Mouse (Mus musculus) hindbrain, embryonic 14.5 days (tissue): ENCODE data around the gene Csrnp3. TPM values are rescaled to one million over a fixed set of nuclear protein-coding genes. Genes with fewer than 3 reads are reported as not detected.

Source experiments
- ATAC-seq: fragments of 200-750 bp; cut with Nextera tagmentation; 2 replicates; pipeline ENCODE4 v1.8.0; 2017; ENCODE audit warnings: moderate number of reproducible peaks, mild to moderate bottlenecking, moderate TSS enrichment, moderate library complexity; ENCODE audit not compliant: low FRiP score
- DNase-seq: peaks from one replicate; pipeline ENCODE4 v3.0.0-alpha.2; 2015; ENCODE audit warnings: low spot score
- H3K27ac ChIP-seq: fragments of 300-500 bp; sonication (generic); 2 replicates; pipeline ENCODE4 v1.5.1; 2014; ENCODE audit warnings: mild to moderate bottlenecking, moderate library complexity
- H3K27me3 ChIP-seq: fragments of 300-500 bp; sonication (generic); 2 replicates; pipeline ENCODE4 v1.6.1; 2014; ENCODE audit warnings: mild to moderate bottlenecking, low read length, mixed read lengths; ENCODE audit not compliant: control insufficient read depth, insufficient read depth
- H3K36me3 ChIP-seq: fragments of 300-500 bp; sonication (generic); replicated peaks from 2 replicates; pipeline ENCODE4 v1.6.1; 2014; ENCODE audit not compliant: control insufficient read depth, insufficient read depth
- H3K4me1 ChIP-seq: fragments of 300-500 bp; sonication (generic); replicated peaks from 2 replicates; pipeline ENCODE4 v1.6.1; 2014; ENCODE audit warnings: antibody characterized with exemption, low read length, mixed read lengths; ENCODE audit not compliant: control insufficient read depth, insufficient read depth
- H3K4me2 ChIP-seq: fragments of 300-500 bp; sonication (generic); replicated peaks from 2 replicates; pipeline ENCODE4 v1.6.1; 2014; ENCODE audit warnings: mild to moderate bottlenecking, moderate library complexity
- H3K4me3 ChIP-seq: fragments of 300-500 bp; sonication (generic); replicated peaks from 2 replicates; pipeline ENCODE4 v1.5.1; 2014; ENCODE audit warnings: mild to moderate bottlenecking, low read length
- H3K9ac ChIP-seq: fragments of 300-500 bp; sonication (generic); 2 replicates; pipeline ENCODE4 v1.6.1; 2014
- H3K9me3 ChIP-seq: fragments of 300-500 bp; sonication (generic); 2 replicates; pipeline ENCODE4 v1.6.1; 2016; ENCODE audit warnings: low read length; ENCODE audit not compliant: control insufficient read depth
- WGBS: fragments of 180-500 bp; shearing (Covaris S2); extraction: QIAGEN DNeasy Blood & Tissue Kit; methylation state at CpG from one replicate; pipeline ENCODE4 v1.1.7; 2014; 5-methylcytosine and 5-hydroxymethylcytosine counted together
- polyA plus RNA-seq: library from polyadenylated mRNA; unstranded; fragments of >200 nt; fragmentation: Nextera tagmentation; extraction: Ambion mirVana; gene quantifications from 2 replicates; pipeline ENCODE4 v1.2.1, GENCODE M21; 2014

The Csrnp3 gene
- polyA plus RNA-seq, 1 experiment from 2014 or later = 56.0 TPM

GRCm38 (mm10) chr2:65908526-65908925, 63.0 kb downstream of the Csrnp3 start:
- H3K4me1 ChIP-seq = peaks cover 24% of the 10 kb centered on the region
- no peak overlapping the region for H3K9ac ChIP-seq
- H3K9me3 ChIP-seq = no peaks in the 10 kb centered on the region
- H3K4me3 ChIP-seq = no peak overlapping the region
- WGBS = 21% methylated on average over 3 of the region's 3 CpGs
- no peak for DNase-seq
- H3K36me3 ChIP-seq = no peaks in the 10 kb centered on the region; the same call in 1 of the 2 replicates
- H3K4me2 ChIP-seq = peak overlapping the region; percentile 27; the same call in 1 of the 2 replicates
- H3K27ac ChIP-seq = peak overlapping the region; percentile 60
- no peaks in the 10 kb centered on the region for H3K27me3 ChIP-seq
- no peak for ATAC-seq

- no peak for ATAC-seq
- DNase-seq = no peak
- H3K27me3 ChIP-seq = no peaks in the 10 kb centered on the region
- no peak overlapping the region for H3K4me3 ChIP-seq
- H3K36me3 ChIP-seq = no peaks in the 10 kb centered on the region; the same call in 1 of the 2 replicates
- peak overlapping the region; percentile 27 for H3K4me2 ChIP-seq
- H3K9ac ChIP-seq = no peak overlapping the region; the same call in 1 of the 2 replicates
- H3K9me3 ChIP-seq = no peaks in the 10 kb centered on the region
- 0 out of 2 replicates have a peak overlapping the region, but pooled peaks have one; percentile 54 for H3K27ac ChIP-seq
- H3K4me1 ChIP-seq = peaks cover 24% of the 10 kb centered on the region
- 12% methylated on average over 13 of the region's 13 CpGs for WGBS
Measured at GRCm38 (mm10) chr2:65909724-65910521, 64.4 kb downstream of the Csrnp3 start.

- Histone ChIP-seq H3K27me3 (no peaks in the 10 kb centered on the region), H3K9me3 (no peaks in the 10 kb centered on the region), H3K27ac (no peak overlapping the region), H3K4me2 (no peak overlapping the region), H3K9ac (no peak overlapping the region), H3K4me3 (no peak overlapping the region), H3K36me3 (no peaks in the 10 kb centered on the region; the same call in 1 of the 2 replicates), H3K4me1 (peaks cover 12% of the 10 kb centered on the region)
- ATAC-seq = no peak
- DNase-seq = no peak
- WGBS = 65% methylated on average over 7 of the region's 7 CpGs
Measured at GRCm38 (mm10) chr2:65915994-65916393, 70.4 kb downstream of the Csrnp3 start.

- WGBS = 13% methylated on average over 9 of the region's 9 CpGs
- Histone ChIP-seq H3K4me2 (peak overlapping the region; percentile 36), H3K36me3 (no peaks in the 10 kb centered on the region), H3K4me3 (no peak overlapping the region), H3K27ac (peak overlapping the region; percentile 59), H3K4me1 (peaks cover 25% of the 10 kb centered on the region), H3K9ac (no peak overlapping the region), H3K27me3 (no peaks in the 10 kb centered on the region), H3K9me3 (no peaks in the 10 kb centered on the region)
- DNase-seq (peak; percentile 40), ATAC-seq (peak; percentile 49; the same call in 1 of the 2 replicates)
Measured at GRCm38 (mm10) chr2:65920651-65921412, 75.3 kb downstream of the Csrnp3 start.

GRCm38 (mm10) chr2:65925363-65925941, 79.9 kb downstream of the Csrnp3 start:
- H3K27ac ChIP-seq = no peak overlapping the region; the same call in 1 of the 2 replicates
- no peak overlapping the region for H3K4me3 ChIP-seq
- H3K27me3 ChIP-seq = no peaks in the 10 kb centered on the region
- ATAC-seq (no peak), DNase-seq (no peak)
- H3K36me3 ChIP-seq = no peaks in the 10 kb centered on the region
- H3K9me3 ChIP-seq = no peaks in the 10 kb centered on the region
- peaks cover 30% of the 10 kb centered on the region for H3K4me1 ChIP-seq
- no peak overlapping the region for H3K9ac ChIP-seq
- H3K4me2 ChIP-seq = peak overlapping the region; percentile 35
- WGBS = 35% methylated on average over 15 of the region's 15 CpGs

GRCm38 (mm10) chr2:65926935-65927708, 81.6 kb downstream of the Csrnp3 start:
- Histone ChIP-seq H3K27me3 (no peaks in the 10 kb centered on the region), H3K9me3 (no peaks in the 10 kb centered on the region), H3K36me3 (no peaks in the 10 kb centered on the region), H3K9ac (no peak overlapping the region), H3K4me3 (no peak overlapping the region), H3K27ac (0 out of 2 replicates have a peak overlapping the region, but pooled peaks have one; percentile 51), H3K4me2 (no peak overlapping the region), H3K4me1 (peaks cover 21% of the 10 kb centered on the region)
- ATAC-seq (no peak), DNase-seq (no peak)
- WGBS = 73% methylated on average over 8 of the region's 8 CpGs

GRCm38 (mm10) chr2:65929286-65929685, 83.7 kb downstream of the Csrnp3 start:
- H3K9ac ChIP-seq = no peak overlapping the region
- WGBS = 27% methylated on average over 3 of the region's 3 CpGs
- no peak for DNase-seq
- no peaks in the 10 kb centered on the region for H3K27me3 ChIP-seq
- peaks cover 32% of the 10 kb centered on the region for H3K4me1 ChIP-seq
- peak overlapping the region; percentile 60 for H3K4me2 ChIP-seq
- no peak for ATAC-seq
- H3K9me3 ChIP-seq = no peaks in the 10 kb centered on the region
- H3K4me3 ChIP-seq = no peak overlapping the region
- H3K27ac ChIP-seq = peak overlapping the region; percentile 93
- no peaks in the 10 kb centered on the region for H3K36me3 ChIP-seq

DNA sequence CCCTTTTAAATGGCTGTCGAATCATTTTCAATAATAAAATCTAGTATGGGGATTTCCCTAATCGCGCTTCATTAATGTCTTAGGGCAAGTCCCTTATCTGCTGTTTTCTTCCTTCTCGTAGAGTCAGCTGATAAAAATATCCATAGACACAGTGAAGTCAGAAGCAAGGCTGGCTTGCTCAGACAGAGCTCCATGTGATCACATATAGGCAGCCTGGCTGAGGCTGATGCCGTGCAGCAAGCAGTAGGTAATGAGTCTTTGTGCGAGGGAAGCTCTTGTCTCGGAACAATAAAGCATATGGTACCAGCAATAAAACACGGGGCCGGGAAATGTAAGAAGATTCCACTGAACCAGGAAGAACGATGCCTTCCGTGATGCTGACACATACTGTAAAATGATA, 84.4 kb downstream of the Csrnp3 start:
- H3K27me3 ChIP-seq = no peaks in the 10 kb centered on the region
- ATAC-seq (peak; percentile 89), DNase-seq (peak; percentile 78)
- H3K4me1 ChIP-seq = peaks cover 36% of the 10 kb centered on the region
- WGBS = 21% methylated on average over 11 of the region's 11 CpGs
- peak overlapping the region; percentile 93 for H3K27ac ChIP-seq
- no peaks in the 10 kb centered on the region for H3K9me3 ChIP-seq
- H3K4me2 ChIP-seq = peak overlapping the region; percentile 60
- H3K9ac ChIP-seq = peak overlapping the region; percentile 78
- peak overlapping the region; percentile 38 for H3K4me3 ChIP-seq
- no peaks in the 10 kb centered on the region for H3K36me3 ChIP-seq
